Mouse (Mus musculus) heart, postnatal 4 days (tissue): ENCODE measurements around the gene Ndst2. TPM values are rescaled to one million over a fixed set of nuclear protein-coding genes. Genes with fewer than 3 reads are reported as not detected.
A peak's percentile ranks its signal among the peaks of the same experiment; 100 is the strongest.

Experiments
- DNase-seq: peaks from one replicate; pipeline ENCODE4 v3.0.0; 2021
- microRNA-seq, 2 experiments: library from miRNA; unstranded; fragments of <30 nt; microRNA quantifications; one replicate each; pipeline ENCODE4 v1.2.0; 2021 to 2022
- total RNA-seq, 2 experiments: library from RNA; stranded (reverse); gene quantifications; 2 replicates each; pipeline ENCODE4 v1.2.3; 2021

The Ndst2 gene
- total RNA-seq, 2 experiments from 2014 or later: 18.2 to 18.3 TPM

GRCm38 (mm10) chr14:20698515-20698914, 35.8 kb downstream of the Ndst2 start:
- no peak for DNase-seq

- DNase-seq: peak; percentile 66
Observed at GRCm38 (mm10) chr14:20696986-20697385, 37.4 kb downstream of the Ndst2 start.

GRCm38 (mm10) chr14:20695761-20696520, 38.4 kb downstream of the Ndst2 start:
- peak; percentile 29 for DNase-seq

GRCm38 (mm10) chr14:20694884-20695760, 39.2 kb downstream of the Ndst2 start, which contains the start of gene Fut11:
Gene Fut11, plus strand, starts transcription at chr14:20694968.
- DNase-seq: peak; percentile 91

- DNase-seq: peak; percentile 27
Observed at GRCm38 (mm10) chr14:20694185-20694883, 40.0 kb downstream of the Ndst2 start.

GRCm38 (mm10) chr14:20693589-20694101, 40.7 kb downstream of the Ndst2 start:
- DNase-seq: no peak

GRCm38 (mm10) chr14:20691772-20692171, 42.6 kb downstream of the Ndst2 start:
- DNase-seq: no peak

GRCm38 (mm10) chr14:20689009-20689408, 45.4 kb downstream of the Ndst2 start:
- no peak for DNase-seq

- DNase-seq: no peak
Observed at GRCm38 (mm10) chr14:20686576-20686975, 47.8 kb downstream of the Ndst2 start.

GRCm38 (mm10) chr14:20682498-20682897, 51.9 kb downstream of the Ndst2 start:
- peak; percentile 51 for DNase-seq

- DNase-seq: no peak
Observed at GRCm38 (mm10) chr14:20681742-20682141, 52.6 kb downstream of the Ndst2 start.

- no peak for DNase-seq
Observed at GRCm38 (mm10) chr14:20677906-20678305, 56.5 kb downstream of the Ndst2 start.

- peak; percentile 99 for DNase-seq
Observed at GRCm38 (mm10) chr14:20674064-20674833, 60.1 kb downstream of the Ndst2 start, which contains the start of gene Sec24c. Gene Sec24c, plus strand, starts transcription at chr14:20674308.

- DNase-seq: no peak
Observed at GRCm38 (mm10) chr14:20673735-20674063, 60.7 kb downstream of the Ndst2 start.

Small RNAs within 50 kb of the gene (microRNA-seq; reads per million reads assigned to microRNA genes)
- gene Mir6946: 0.82 to 1.7 reads per million in 2 experiments

Other genes starting within 250 kb of the Ndst2 start
- gene Mss51, start 237.7 kb downstream of the Ndst2 start, total RNA-seq: 1 to 10 TPM in 1 of 2 experiments, under 1 TPM in 1; 0.97 to 1.2 TPM
- 10 to 100 TPM; 71.7 to 79.0 TPM for gene Ppp3cb, start 188.0 kb downstream of the Ndst2 start, total RNA-seq
- gene Usp54, start 93.5 kb downstream of the Ndst2 start, total RNA-seq: 10 to 100 TPM; 15.2 to 15.4 TPM
- 1 to 10 TPM; 5.6 to 7.5 TPM for gene Myoz1, start 78.0 kb downstream of the Ndst2 start, total RNA-seq
- 100 to 1,000 TPM; 230 to 272 TPM for gene Synpo2l, start 66.2 kb downstream of the Ndst2 start, total RNA-seq
- 100 to 1,000 TPM in 1 of 2 experiments, 10 to 100 TPM in 1; 96.3 to 110 TPM for gene Sec24c, start 60.3 kb downstream of the Ndst2 start, total RNA-seq
- gene Fut11, start 39.6 kb downstream of the Ndst2 start, total RNA-seq: 10 to 100 TPM; 11.4 to 11.8 TPM
- gene Chchd1, start 31.6 kb downstream of the Ndst2 start, total RNA-seq: 100 to 1,000 TPM in 1 of 2 experiments, 10 to 100 TPM in 1; 87.0 to 104 TPM
- gene Zswim8, start 27.0 kb downstream of the Ndst2 start, total RNA-seq: 10 to 100 TPM; 81.7 to 83.6 TPM
- gene Camk2g, start 59.5 kb upstream of the Ndst2 start, total RNA-seq: 10 to 100 TPM; 58.3 to 65.2 TPM
- 10 to 100 TPM; 11.1 to 11.9 TPM for gene Plau, start 102.1 kb upstream of the Ndst2 start, total RNA-seq
- 100 to 1,000 TPM; 200 to 201 TPM for gene Vcl, start 194.8 kb upstream of the Ndst2 start, total RNA-seq